Mouse (Mus musculus) spleen, adult 2 months (tissue): ENCODE results near the gene Hdgfl2. TPM values are rescaled to one million over a fixed set of nuclear protein-coding genes. Genes with fewer than 3 reads are reported as not detected.

Experiments used
- DNase-seq, 2 experiments: peaks; one replicate each; pipeline versions ENCODE4 v3.0.0 to v3.0.0-alpha.2; 2012 to 2021; ENCODE audit warnings: low spot score in 2 of 2, low read depth in 1 of 2
- H3K27ac ChIP-seq: fragments of 200-500 bp; 2 replicates; pipeline ENCODE4 v1.5.1; 2012; ENCODE audit warnings: low read length, inconsistent platforms; ENCODE audit not compliant: insufficient read depth
- H3K27me3 ChIP-seq: fragments of 200-500 bp; 2 replicates; pipeline ENCODE4 v1.6.1; 2012; ENCODE audit warnings: mild to moderate bottlenecking, moderate library complexity, low read length, inconsistent platforms; ENCODE audit not compliant: control insufficient read depth, insufficient read depth
- H3K36me3 ChIP-seq: fragments of 200-500 bp; 2 replicates; pipeline ENCODE4 v1.6.1; 2012; ENCODE audit warnings: mild to moderate bottlenecking, low read length, inconsistent platforms; ENCODE audit not compliant: control insufficient read depth, insufficient read depth
- H3K4me1 ChIP-seq: fragments of 200-500 bp; 2 replicates; pipeline ENCODE4 v1.6.1; 2011; ENCODE audit warnings: inconsistent platforms; ENCODE audit not compliant: control insufficient read depth, insufficient read depth, insufficient read length
- H3K4me3 ChIP-seq: fragments of 200-500 bp; 2 replicates; pipeline ENCODE4 v1.5.1; 2011; ENCODE audit warnings: mild to moderate bottlenecking, inconsistent platforms; ENCODE audit not compliant: insufficient read depth, insufficient read length; ENCODE audit errors: extremely low read depth
- CTCF ChIP-seq: fragments of 200-500 bp; IDR thresholded peaks from 2 replicates; pipeline ENCODE4 v1.5.1; 2011; ENCODE audit warnings: mild to moderate bottlenecking, inconsistent platforms; ENCODE audit not compliant: insufficient read depth, insufficient read length, insufficient replicate concordance; ENCODE audit errors: extremely low read depth
- POLR2A ChIP-seq: fragments of 200-500 bp; IDR thresholded peaks from 2 replicates; pipeline ENCODE4 v1.6.1; 2011; ENCODE audit warnings: low read depth, low read length, inconsistent platforms
- WGBS: fragments of 180-500 bp; shearing (Covaris S2); methylation state at CpG from one replicate; pipeline ENCODE4 v1.1.7; 2018; 5-methylcytosine and 5-hydroxymethylcytosine counted together
- polyA plus RNA-seq: library from polyadenylated mRNA; depleted of rRNA; stranded (reverse); fragments of >200 nt; gene quantifications from 2 replicates; pipeline ENCODE4 v1.2.3, GENCODE M21; 2012

The Hdgfl2 gene
- polyA plus RNA-seq, 1 experiment = 52.3 TPM

DNA sequence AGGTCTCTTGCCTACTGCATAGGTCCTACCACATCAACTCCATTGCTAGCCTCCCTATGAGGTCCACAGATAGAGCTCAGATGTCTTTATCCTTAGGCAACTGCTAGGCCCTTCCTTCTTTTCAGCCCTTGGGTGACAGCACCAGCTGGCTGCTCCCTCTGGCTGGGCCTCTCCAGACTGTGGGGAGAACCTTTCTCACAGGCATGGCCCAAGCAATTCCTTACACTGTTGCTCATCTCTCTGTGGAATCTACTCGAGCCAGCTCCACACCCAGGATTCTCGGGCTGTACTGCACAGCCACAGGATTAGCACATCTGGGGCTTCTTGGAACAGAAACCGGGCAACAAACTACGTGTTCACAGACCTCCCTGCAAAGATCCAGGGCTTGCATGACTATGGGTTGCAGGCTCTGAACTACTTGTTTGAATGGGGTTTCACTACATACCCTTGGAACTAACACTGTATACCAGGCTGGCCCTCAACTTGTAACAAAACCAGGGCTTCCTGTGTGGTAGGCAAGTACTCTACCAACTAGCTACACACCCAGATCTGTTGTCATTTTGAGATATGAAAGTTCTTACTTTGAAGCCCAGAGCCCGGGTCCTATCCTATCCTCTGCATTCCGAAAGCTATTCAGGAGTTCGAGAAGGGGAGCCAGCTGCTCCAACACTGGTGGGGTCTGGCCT lies 45.3 kb upstream of the Hdgfl2 start:
- TF ChIP-seq CTCF = no peak
- TF ChIP-seq POLR2A = no peak
- Histone ChIP-seq H3K27ac (peak overlapping the region; percentile 82), H3K36me3 (no peaks in the 10 kb centered on the region), H3K4me3 (peak overlapping the region; percentile 29; the same call in 1 of the 2 replicates), H3K4me1 (peaks cover 35% of the 10 kb centered on the region; the same call in 1 of the 2 replicates), H3K27me3 (no peaks in the 10 kb centered on the region)
- DNase-seq = no peak
- WGBS = 74% methylated on average over 7 of the region's 7 CpGs

DNA sequence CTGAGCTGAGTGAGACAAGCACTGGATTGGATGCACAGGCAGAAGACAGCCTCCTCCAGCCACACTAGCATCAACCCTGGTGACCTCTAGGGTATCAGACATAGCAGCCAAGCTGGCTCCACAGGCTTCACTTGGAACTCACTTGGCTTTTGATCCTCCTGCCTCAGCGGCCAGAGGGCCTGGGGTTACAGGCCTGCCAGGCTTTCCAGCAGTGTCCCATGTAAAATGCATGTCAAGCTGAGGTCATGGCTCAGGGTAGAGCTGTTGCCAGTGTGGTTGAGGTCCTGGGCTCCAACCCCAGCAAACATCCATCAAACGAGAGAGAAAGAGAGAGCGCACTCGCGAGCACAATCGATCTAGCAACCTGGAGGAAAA lies 44.7 kb upstream of the Hdgfl2 start:
- Histone ChIP-seq H3K4me3 (peak overlapping the region; percentile 29; the same call in 1 of the 2 replicates), H3K36me3 (no peaks in the 10 kb centered on the region), H3K27me3 (no peaks in the 10 kb centered on the region), H3K4me1 (peaks cover 35% of the 10 kb centered on the region; the same call in 1 of the 2 replicates), H3K27ac (peak overlapping the region; percentile 82)
- no peak for DNase-seq
- WGBS = 66% methylated on average over 6 of the region's 6 CpGs
- no peak for TF ChIP-seq CTCF
- TF ChIP-seq POLR2A = no peak

DNA sequence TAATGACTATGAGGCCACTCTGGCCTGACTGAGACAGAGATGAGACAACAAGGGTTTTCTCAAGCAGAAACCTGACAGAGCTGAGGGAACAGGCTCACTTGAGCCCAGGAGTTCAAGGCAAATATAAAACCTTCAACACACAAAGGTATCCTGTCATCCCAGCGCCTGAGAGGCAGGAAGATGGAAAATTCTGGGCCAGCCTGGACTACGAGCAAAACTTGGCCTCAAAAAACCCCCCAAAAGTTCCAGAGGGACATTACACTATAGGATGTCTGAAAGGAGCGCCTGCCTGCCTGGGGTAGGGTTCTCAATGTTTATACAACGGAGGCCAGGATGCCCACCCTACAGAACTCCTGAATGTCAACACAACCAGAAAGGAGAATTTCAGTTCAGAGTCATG lies 44.2 kb upstream of the Hdgfl2 start:
- 67% methylated on average over 4 of the region's 4 CpGs for WGBS
- no peaks in the 10 kb centered on the region for H3K27me3 ChIP-seq
- H3K4me3 ChIP-seq = peak overlapping the region; percentile 29
- peaks cover 33% of the 10 kb centered on the region; the same call in 1 of the 2 replicates for H3K4me1 ChIP-seq
- no peaks in the 10 kb centered on the region for H3K36me3 ChIP-seq
- peak overlapping the region; percentile 82 for H3K27ac ChIP-seq
- TF ChIP-seq CTCF (no peak), POLR2A (no peak)
- DNase-seq = no peak

DNA sequence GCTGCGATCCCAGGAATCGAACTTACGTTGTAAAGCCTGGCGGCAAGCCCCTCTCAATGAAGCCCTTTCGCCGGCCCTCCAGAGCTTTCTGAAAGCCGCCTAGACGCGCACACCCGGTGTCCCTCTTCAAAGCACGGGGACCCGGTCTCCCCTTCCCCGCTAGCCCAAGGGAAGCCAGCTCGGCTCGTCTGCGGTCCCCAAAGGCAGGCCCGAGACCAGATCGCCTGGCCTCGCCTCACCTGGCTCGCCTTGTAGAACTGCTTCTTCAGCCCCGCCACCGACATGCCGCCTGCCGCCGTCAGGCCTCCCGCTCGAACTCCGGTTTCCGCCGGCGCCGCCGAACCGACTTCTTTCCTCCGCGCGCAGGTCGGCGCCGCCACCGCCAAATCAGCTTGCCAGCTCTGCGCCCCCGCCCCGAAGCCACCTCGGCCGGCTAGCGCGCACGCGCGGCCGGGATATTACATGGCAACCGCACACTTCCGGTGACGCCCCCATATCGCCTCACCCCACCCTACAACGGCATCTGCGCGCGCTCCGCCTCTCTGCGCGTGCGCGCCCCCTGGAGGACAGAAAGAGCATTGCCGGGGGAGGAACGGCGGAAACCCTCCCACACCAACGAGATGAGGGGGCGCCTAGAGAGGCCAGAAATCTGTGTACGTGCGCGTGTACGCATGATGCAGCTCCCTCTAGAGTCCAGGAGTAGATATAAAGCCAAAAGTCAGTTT lies 43.1 kb upstream of the Hdgfl2 start, which contains the start of gene Sh3gl1:
TSS of gene Sh3gl1 (minus strand) at position 460 of the 725 bp plus-strand sequence.
- H3K27ac ChIP-seq = peak within 1 kb of the TSS; percentile 96
- H3K36me3 ChIP-seq = no peaks in the 10 kb centered on the region
- peak within 1 kb of the TSS; percentile 90 for H3K4me3 ChIP-seq
- H3K4me1 ChIP-seq = peaks cover 25% of the 10 kb centered on the region; the same call in 1 of the 2 replicates
- WGBS = under 1% methylated on average over 74 of the region's 74 CpGs
- H3K27me3 ChIP-seq = no peaks in the 10 kb centered on the region
- TF ChIP-seq POLR2A = peak; percentile 67
- peak; percentile 99 for TF ChIP-seq CTCF
- DNase-seq = peak; percentile 97 to 98

DNA sequence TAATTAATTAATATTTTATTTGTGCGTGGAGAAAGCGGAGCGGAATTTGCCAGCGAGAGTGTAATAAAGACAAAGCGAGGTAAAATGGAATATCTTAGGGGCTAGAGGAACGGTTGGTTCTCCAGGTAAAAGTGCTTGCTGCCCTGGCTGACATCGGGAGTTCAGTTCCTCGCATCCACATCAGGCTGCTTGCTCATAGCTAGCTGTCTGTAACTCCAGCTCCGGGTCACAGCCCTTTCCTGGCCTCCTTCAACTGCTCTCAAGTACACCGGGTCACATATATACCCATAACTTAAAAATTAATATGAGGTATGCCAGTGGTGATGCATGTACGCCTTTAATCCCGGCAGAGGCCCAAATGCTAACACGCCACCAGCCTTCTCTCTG lies 42.5 kb upstream of the Hdgfl2 start:
- H3K4me1 ChIP-seq = peaks cover 22% of the 10 kb centered on the region; the same call in 1 of the 2 replicates
- WGBS = 35% methylated on average over 13 of the region's 13 CpGs
- DNase-seq = no peak
- H3K27ac ChIP-seq = no peak overlapping the region
- no peaks in the 10 kb centered on the region for H3K27me3 ChIP-seq
- H3K4me3 ChIP-seq = peak overlapping the region; percentile 46
- TF ChIP-seq CTCF = no peak
- no peak for TF ChIP-seq POLR2A
- no peaks in the 10 kb centered on the region for H3K36me3 ChIP-seq

DNA sequence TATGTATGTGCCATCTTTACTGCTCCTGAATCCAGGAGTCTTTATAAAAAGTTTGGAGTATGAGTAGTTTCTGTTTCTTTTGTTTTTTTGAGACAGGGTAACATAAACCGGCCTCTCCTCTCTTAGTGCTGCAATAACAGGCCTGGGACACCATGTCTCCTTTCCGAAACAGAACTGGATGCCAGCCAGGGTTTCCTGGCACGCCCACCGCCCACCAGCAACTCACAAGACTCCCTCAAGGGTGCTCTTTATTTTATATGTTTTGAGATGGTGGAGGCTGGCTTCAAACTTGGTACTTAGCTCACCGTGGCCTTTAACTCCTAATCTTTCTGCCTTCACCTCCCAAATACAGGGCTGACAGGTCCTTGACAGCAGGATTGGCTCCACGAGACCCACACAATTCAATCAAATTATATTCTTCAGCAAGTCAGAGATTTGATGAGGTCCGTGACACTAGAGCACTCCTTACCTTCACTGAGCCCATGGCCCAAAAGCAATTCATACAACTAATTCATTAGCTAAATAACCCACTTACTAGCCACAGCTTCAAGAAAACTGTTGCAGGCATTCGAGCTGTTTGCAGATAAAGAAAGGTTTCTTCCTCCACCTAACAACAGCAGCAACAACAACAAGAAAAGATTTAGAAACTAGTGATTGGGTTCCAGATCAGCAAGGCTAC lies 40.7 kb upstream of the Hdgfl2 start:
- no peak for DNase-seq
- Histone ChIP-seq H3K36me3 (no peaks in the 10 kb centered on the region), H3K27ac (no peak overlapping the region), H3K27me3 (no peaks in the 10 kb centered on the region), H3K4me3 (no peak overlapping the region), H3K4me1 (peaks cover 9% of the 10 kb centered on the region; the same call in 1 of the 2 replicates)
- WGBS = 76% methylated on average over 8 of the region's 8 CpGs
- TF ChIP-seq CTCF (no peak), POLR2A (no peak)
